Mouse (Mus musculus) small intestine, adult 2 months (tissue): ENCODE measurements around the gene Tnpo2. TPM values are rescaled to one million over a fixed set of nuclear protein-coding genes. Genes with fewer than 3 reads are reported as not detected.

ENCODE experiments used
- H3K27ac ChIP-seq: fragments of 200-500 bp; 2 replicates; pipeline ENCODE4 v1.5.1; 2012; ENCODE audit warnings: low read depth, low read length, control low read depth, inconsistent platforms; ENCODE audit not compliant: insufficient read depth
- H3K27me3 ChIP-seq: fragments of 200-500 bp; 2 replicates; pipeline ENCODE4 v1.6.1; 2012; ENCODE audit warnings: mild to moderate bottlenecking, moderate library complexity, low read length, inconsistent platforms; ENCODE audit not compliant: control insufficient read depth, insufficient read depth
- H3K36me3 ChIP-seq: fragments of 200-500 bp; 2 replicates; pipeline ENCODE4 v1.6.1; 2012; ENCODE audit warnings: mild to moderate bottlenecking, low read length, control low read depth, inconsistent platforms; ENCODE audit not compliant: control insufficient read depth, insufficient read depth
- H3K4me1 ChIP-seq: fragments of 200-500 bp; 2 replicates; pipeline ENCODE4 v1.6.1; 2012; ENCODE audit warnings: low read length, inconsistent platforms, mixed read lengths; ENCODE audit not compliant: control insufficient read depth, insufficient read depth, insufficient read length
- H3K4me3 ChIP-seq: fragments of 200-500 bp; 2 replicates; pipeline ENCODE4 v1.5.1; 2012; ENCODE audit warnings: low read depth, mild to moderate bottlenecking, control low read depth, inconsistent platforms, low read length, moderate library complexity
- CTCF ChIP-seq: fragments of 200-500 bp; IDR thresholded peaks from 2 replicates; pipeline ENCODE4 v1.5.1; 2012; ENCODE audit warnings: low read depth, mild to moderate bottlenecking, control low read depth, inconsistent platforms, low read length, moderate library complexity, mixed read lengths; ENCODE audit not compliant: insufficient replicate concordance, insufficient read length; ENCODE audit errors: extremely low read depth
- POLR2A ChIP-seq: fragments of 200-500 bp; IDR thresholded peaks from 2 replicates; pipeline ENCODE4 v1.6.1; 2012; ENCODE audit warnings: low read depth, mild to moderate bottlenecking, control low read depth, inconsistent platforms, low read length, moderate library complexity
- WGBS: fragments of 180-500 bp; shearing (Covaris S2); methylation state at CpG from one replicate; pipeline ENCODE4 v1.1.7; 2018; 5-methylcytosine and 5-hydroxymethylcytosine counted together
- polyA plus RNA-seq: library from polyadenylated mRNA; depleted of rRNA; stranded (reverse); fragments of >200 nt; gene quantifications from 2 replicates; pipeline ENCODE4 v1.2.3, GENCODE M21; 2012

Gene Tnpo2
- polyA plus RNA-seq, 1 experiment = 32.0 TPM

- TF ChIP-seq CTCF (no peak), POLR2A (peak; percentile 96)
- peak within 1 kb of the TSS; percentile 79 for H3K27ac ChIP-seq
- H3K27me3 ChIP-seq = no peaks in the 10 kb centered on the region
- H3K36me3 ChIP-seq = peaks cover 23% of the 10 kb centered on the region
- H3K4me3 ChIP-seq = peak within 1 kb of the TSS; percentile 83
- 0% methylated on average over 75 of the region's 75 CpGs for WGBS
- peaks cover 19% of the 10 kb centered on the region for H3K4me1 ChIP-seq
Observed at GRCm38 (mm10) chr8:85026670-85027515, 9.8 kb upstream of the Tnpo2 start, which contains the start of gene Trir. Gene Trir (plus strand): TSS chr8:85026823.

DNA sequence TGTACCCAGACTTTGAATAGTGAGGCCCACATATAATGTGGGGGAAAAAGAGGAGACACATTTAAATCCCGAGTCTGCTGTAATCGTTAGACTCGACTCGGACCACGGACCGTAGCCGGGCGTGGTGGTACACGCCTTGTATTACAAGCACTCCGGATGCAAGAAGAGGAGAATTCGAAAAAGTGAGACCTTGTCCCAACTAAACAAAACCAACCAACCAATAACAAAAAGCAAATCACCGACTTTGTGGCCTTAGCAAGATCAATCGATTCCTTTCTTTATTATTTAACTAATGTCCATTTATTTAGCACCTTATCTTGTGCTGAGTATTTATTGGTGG, 9.2 kb upstream of the Tnpo2 start:
- peak overlapping the region; percentile 79 for H3K27ac ChIP-seq
- peak overlapping the region; percentile 83 for H3K4me3 ChIP-seq
- H3K27me3 ChIP-seq = no peaks in the 10 kb centered on the region
- WGBS = under 1% methylated on average over 13 of the region's 13 CpGs
- peaks cover 19% of the 10 kb centered on the region for H3K4me1 ChIP-seq
- H3K36me3 ChIP-seq = peaks cover 24% of the 10 kb centered on the region
- TF ChIP-seq POLR2A (no peak), CTCF (no peak)

DNA sequence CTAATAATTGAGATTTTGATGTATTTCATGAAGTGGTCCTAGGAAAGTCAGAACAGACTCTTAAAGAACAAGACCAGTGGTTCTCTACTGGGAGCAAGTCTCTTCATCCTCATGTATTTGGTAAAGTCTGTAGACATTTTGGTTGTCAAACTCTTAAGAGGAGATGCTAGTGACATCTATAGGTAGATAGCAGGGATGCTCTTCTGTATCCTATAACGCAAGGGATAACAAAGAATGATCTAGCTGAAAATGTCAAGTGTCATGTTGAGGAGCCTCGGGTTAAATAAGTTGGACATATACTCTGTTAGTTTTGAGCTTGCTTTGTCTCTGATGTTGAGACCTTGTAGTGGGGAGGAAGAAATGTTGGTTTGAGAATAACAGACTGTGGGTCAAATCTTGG, 8.8 kb upstream of the Tnpo2 start:
- Histone ChIP-seq H3K4me3 (no peak overlapping the region), H3K27me3 (no peaks in the 10 kb centered on the region), H3K4me1 (peaks cover 19% of the 10 kb centered on the region), H3K36me3 (peaks cover 26% of the 10 kb centered on the region), H3K27ac (no peak overlapping the region)
- no peak for TF ChIP-seq POLR2A
- no peak for TF ChIP-seq CTCF
- WGBS = 4% methylated on average over 2 of the region's 2 CpGs

DNA sequence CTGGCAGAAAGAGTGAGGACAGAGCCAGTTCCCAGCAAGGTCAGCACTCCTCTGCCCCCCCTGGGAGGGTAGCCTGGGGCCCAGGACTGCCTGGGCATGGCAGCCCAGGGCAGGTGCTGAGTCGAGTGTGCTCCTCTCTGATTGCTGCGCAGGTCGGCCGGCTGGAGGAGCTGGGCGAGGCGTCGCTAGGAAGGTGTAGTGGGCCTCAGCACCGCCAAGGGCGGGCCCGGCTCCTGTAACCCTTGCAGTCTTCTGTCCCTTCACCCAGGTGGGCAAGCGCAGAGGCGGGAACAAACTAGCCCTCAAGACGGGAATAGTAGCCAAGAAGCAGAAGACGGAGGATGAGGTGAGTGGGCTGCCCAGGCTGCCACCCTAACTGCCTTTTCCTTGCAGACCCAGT, 7.4 kb upstream of the Tnpo2 start:
- peaks cover 26% of the 10 kb centered on the region for H3K36me3 ChIP-seq
- no peaks in the 10 kb centered on the region for H3K27me3 ChIP-seq
- H3K4me1 ChIP-seq = peaks cover 15% of the 10 kb centered on the region
- H3K27ac ChIP-seq = no peak overlapping the region
- TF ChIP-seq CTCF (no peak), POLR2A (no peak)
- no peak overlapping the region for H3K4me3 ChIP-seq
- WGBS = 69% methylated on average over 14 of the region's 14 CpGs

DNA sequence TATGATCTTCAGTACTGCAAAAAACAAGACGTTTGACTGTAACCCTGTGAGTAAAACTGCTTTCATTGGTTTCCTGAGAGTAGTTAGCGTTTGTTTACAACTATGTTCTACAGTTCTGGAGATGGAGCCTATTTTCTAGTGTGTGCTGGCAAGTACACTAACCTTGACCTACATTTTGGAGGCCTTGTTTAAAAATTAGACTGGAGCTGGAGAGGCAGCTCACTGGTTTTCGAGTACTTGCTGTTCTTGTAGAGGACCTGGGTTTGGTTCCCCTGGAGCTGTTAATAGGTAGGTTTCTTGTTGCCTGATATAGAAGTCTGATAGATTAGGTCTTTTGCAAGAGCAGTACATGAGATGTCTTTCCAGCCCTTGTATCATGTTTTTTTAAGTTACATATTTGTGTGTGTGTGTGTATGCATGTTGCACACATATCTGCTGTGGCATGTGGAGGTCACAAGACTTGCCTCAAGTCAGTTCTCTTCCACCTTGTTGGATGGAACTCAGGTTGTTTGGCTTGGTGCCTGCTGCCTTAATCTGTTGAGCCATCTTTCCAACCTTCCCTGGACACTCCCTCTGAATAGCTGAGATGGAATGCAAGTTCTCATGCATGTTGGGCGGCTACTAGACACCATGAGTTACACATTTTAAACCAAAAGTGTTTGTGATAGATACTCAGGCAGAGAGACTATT, 3.9 kb upstream of the Tnpo2 start:
- 61% methylated on average over 4 of the region's 4 CpGs for WGBS
- no peak overlapping the region for H3K4me3 ChIP-seq
- no peak overlapping the region for H3K27ac ChIP-seq
- TF ChIP-seq CTCF (no peak), POLR2A (no peak)
- no peaks in the 10 kb centered on the region for H3K27me3 ChIP-seq
- H3K4me1 ChIP-seq = peaks cover 8% of the 10 kb centered on the region; the same call in 1 of the 2 replicates
- H3K36me3 ChIP-seq = peaks cover 26% of the 10 kb centered on the region

DNA sequence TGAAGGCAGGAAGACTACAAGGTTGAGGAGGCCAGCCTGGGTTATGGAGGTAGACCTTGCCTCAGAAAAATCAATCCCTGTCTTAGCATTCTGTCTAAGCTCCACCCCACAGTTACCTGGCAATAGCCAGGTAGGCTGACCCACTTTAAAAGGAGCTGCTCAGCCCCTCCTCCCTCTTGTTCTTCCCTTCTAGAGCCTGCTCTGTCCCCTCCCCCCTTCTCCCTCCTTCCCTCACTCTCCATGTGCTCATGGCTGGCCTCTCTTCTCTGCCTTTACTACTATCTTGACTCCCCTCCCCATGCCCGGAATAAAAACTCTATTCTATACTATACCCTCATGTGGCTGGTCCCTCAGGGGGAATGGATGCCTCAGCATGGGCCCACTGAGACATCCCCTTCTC, 2.8 kb upstream of the Tnpo2 start:
- H3K4me3 ChIP-seq = no peak overlapping the region
- no peak for TF ChIP-seq CTCF
- TF ChIP-seq POLR2A = no peak
- peaks cover 6% of the 10 kb centered on the region; the same call in 1 of the 2 replicates for H3K4me1 ChIP-seq
- WGBS = 47% methylated on average over 1 of the region's 1 CpGs
- no peaks in the 10 kb centered on the region for H3K27me3 ChIP-seq
- H3K27ac ChIP-seq = no peak overlapping the region
- H3K36me3 ChIP-seq = peaks cover 26% of the 10 kb centered on the region

- under 1% methylated on average over 13 of the region's 13 CpGs for WGBS
- Histone ChIP-seq H3K4me1 (peaks cover 6% of the 10 kb centered on the region; the same call in 1 of the 2 replicates), H3K36me3 (peaks cover 24% of the 10 kb centered on the region), H3K27me3 (no peaks in the 10 kb centered on the region), H3K4me3 (no peak overlapping the region; the same call in 1 of the 2 replicates), H3K27ac (peak overlapping the region; percentile 50)
- TF ChIP-seq CTCF = no peak
- TF ChIP-seq POLR2A = no peak
Observed at GRCm38 (mm10) chr8:85034764-85035163, 2.0 kb upstream of the Tnpo2 start.
